Mouse (Mus musculus) erythroblast, embryonic 14.5 days (primary cell): ENCODE measurements around the gene Rassf8.

ENCODE experiments used
- GATA1 ChIP-seq: IDR thresholded peaks from 2 replicates; pipeline ENCODE4 v1.6.1; 2012; ENCODE audit warnings: low read length, inconsistent platforms, mixed read lengths
- TAL1 ChIP-seq: IDR thresholded peaks from 3 replicates; pipeline ENCODE4 v1.6.1; 2012; ENCODE audit warnings: low read length, inconsistent platforms, mixed read lengths

DNA sequence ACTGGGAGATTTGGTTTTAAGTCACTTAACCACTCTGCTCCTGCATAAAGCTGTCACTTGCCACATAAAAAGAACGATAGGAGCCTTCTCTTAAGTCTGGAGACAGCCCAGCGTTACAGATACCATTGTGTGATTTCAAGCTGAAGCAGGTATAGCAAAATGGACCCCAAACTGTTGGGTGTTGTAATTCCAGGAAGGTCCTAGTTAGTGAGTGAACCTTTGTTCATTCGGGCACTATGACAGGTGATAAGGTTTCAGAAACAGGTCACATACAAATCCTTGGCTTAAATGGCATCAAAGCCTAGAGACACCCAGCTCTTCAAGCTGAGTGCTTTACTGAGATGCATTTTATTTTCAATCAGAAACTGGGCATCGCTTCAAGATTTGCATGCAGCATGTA lies 16.5 kb downstream of the Rassf8 start:
- TF ChIP-seq TAL1: no peak
- no peak for TF ChIP-seq GATA1
